Mouse (Mus musculus) lung, embryonic 14.5 days (tissue): Measurements from ENCODE around the gene Ranbp6. TPM values are rescaled to one million over a fixed set of nuclear protein-coding genes. Genes with fewer than 3 reads are reported as not detected.

Experiments
- ATAC-seq: fragments of 200-750 bp; cut with Nextera tagmentation; 2 replicates; pipeline ENCODE4 v1.8.0; 2017; ENCODE audit warnings: mild to moderate bottlenecking, moderate TSS enrichment, moderate library complexity; ENCODE audit not compliant: insufficient read depth
- DNase-seq: peaks from one replicate; pipeline ENCODE4 v3.0.0-alpha.2; 2015
- H3K27ac ChIP-seq: fragments of 300-500 bp; sonication (generic); 2 replicates; pipeline ENCODE4 v1.5.1; 2014; ENCODE audit warnings: low read depth, mild to moderate bottlenecking, moderate library complexity
- H3K27me3 ChIP-seq: fragments of 300-500 bp; sonication (generic); 2 replicates; pipeline ENCODE4 v1.6.1; 2014; ENCODE audit warnings: low read length, control low read depth; ENCODE audit not compliant: insufficient read depth
- H3K36me3 ChIP-seq: fragments of 300-500 bp; sonication (generic); 2 replicates; pipeline ENCODE4 v1.6.1; 2014; ENCODE audit warnings: control low read depth; ENCODE audit not compliant: insufficient read depth
- H3K4me1 ChIP-seq: fragments of 300-500 bp; sonication (generic); 2 replicates; pipeline ENCODE4 v1.6.1; 2014; ENCODE audit warnings: antibody characterized with exemption, control low read depth; ENCODE audit not compliant: insufficient read depth
- H3K4me2 ChIP-seq: fragments of 300-500 bp; sonication (generic); 2 replicates; pipeline ENCODE4 v1.6.1; 2014; ENCODE audit warnings: mild to moderate bottlenecking
- H3K4me3 ChIP-seq: fragments of 300-500 bp; sonication (generic); 2 replicates; pipeline ENCODE4 v1.5.1; 2014; ENCODE audit warnings: low read depth, low read length
- H3K9ac ChIP-seq: fragments of 300-500 bp; sonication (generic); 2 replicates; pipeline ENCODE4 v1.6.1; 2014
- H3K9me3 ChIP-seq: fragments of 300-500 bp; sonication (generic); 2 replicates; pipeline ENCODE4 v1.6.1; 2016; ENCODE audit warnings: low read depth, low read length, control low read depth
- CTCF ChIP-seq: IDR thresholded peaks from 2 replicates; pipeline ENCODE4 v1.5.1; 2016; ENCODE audit warnings: antibody characterized with exemption, low read depth
- WGBS: fragments of 180-500 bp; shearing (Covaris S2); extraction: QIAGEN DNeasy Blood & Tissue Kit; methylation state at CpG from one replicate; pipeline ENCODE4 v1.1.7; 2014; 5-methylcytosine and 5-hydroxymethylcytosine counted together
- polyA plus RNA-seq: library from polyadenylated mRNA; unstranded; fragments of >200 nt; fragmentation: Nextera tagmentation; extraction: Ambion mirVana; gene quantifications from 2 replicates; pipeline ENCODE4 v1.2.1, GENCODE M21; 2014

Gene Ranbp6
- polyA plus RNA-seq, 1 experiment from 2014 or later: 15.2 TPM

DNA sequence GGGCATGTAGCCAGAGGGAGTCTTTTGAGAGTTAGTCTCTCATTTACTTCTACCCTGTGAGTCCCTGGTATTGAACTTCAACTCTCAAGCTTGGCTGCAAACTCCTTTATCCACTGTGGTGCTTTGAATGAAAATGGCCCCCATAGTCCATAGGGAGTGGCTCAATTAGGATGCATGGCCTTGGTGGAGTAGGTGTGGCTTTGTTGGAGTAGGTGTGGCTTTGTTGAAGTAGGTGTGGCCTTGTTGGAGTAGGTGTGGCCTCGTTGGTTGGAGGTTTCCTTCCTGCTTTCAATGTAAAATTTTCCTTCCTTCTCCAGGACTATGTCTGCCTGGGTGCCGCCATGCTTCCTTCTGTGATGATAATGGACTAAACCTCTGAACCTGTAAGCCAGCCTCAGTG is 18.1 kb upstream of the Ranbp6 start:
- Histone ChIP-seq H3K9ac (no peak overlapping the region), H3K27ac (no peak overlapping the region), H3K9me3 (no peaks in the 10 kb centered on the region), H3K4me3 (no peak overlapping the region), H3K4me1 (no peaks in the 10 kb centered on the region), H3K36me3 (no peaks in the 10 kb centered on the region), H3K27me3 (no peaks in the 10 kb centered on the region), H3K4me2 (no peak overlapping the region)
- no peak for ATAC-seq
- no peak for TF ChIP-seq CTCF
- WGBS: 73% methylated on average over 2 of the region's 2 CpGs
- no peak for DNase-seq

DNA sequence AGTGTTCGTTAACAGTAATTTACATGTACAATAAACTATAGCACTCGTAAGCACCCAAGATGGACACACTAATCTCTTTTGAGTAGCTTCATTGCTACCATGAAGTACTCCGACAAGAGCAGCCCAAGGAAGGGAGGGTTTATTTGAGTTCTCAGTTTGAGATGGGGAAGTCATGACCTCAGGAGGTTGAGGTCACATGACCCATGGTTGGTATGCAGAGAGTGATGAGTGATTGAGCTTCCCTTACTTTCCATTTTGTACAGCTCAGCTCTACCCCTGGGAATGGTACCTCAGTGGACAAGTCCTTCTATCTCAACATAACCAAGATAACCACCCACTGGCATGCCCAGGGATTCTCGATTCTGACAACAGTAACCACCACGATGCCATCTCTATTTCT is 15.8 kb upstream of the Ranbp6 start:
- TF ChIP-seq CTCF: no peak

DNA sequence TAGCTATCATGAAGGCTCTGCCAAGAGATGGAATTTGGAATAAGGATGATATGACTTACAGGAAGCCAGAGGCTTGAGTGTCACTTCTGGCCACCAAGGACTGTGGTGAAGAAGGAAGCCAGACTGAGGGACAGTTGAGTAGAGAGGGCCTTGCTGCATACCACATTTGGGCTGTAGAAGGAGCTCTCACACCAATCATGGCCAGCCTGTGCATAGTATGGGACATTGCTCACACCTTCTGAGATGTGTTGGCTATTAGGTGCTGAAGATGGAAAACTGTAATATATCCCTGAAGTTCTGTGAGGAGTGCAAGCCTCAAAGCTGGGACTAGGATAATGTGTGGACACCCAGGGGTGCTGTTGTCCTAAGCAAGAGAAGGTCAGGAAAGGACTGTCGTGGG is 13.9 kb upstream of the Ranbp6 start:
- no peak overlapping the region for H3K4me2 ChIP-seq
- WGBS: 71% methylated on average over 1 of the region's 1 CpGs
- H3K9ac ChIP-seq: no peak overlapping the region
- no peaks in the 10 kb centered on the region for H3K9me3 ChIP-seq
- DNase-seq: peak; percentile 75
- H3K4me1 ChIP-seq: no peaks in the 10 kb centered on the region
- no peaks in the 10 kb centered on the region for H3K36me3 ChIP-seq
- peak; percentile 82 for ATAC-seq
- TF ChIP-seq CTCF: peak; percentile 81
- H3K4me3 ChIP-seq: no peak overlapping the region
- H3K27ac ChIP-seq: no peak overlapping the region
- H3K27me3 ChIP-seq: no peaks in the 10 kb centered on the region

More for the DNA sequence above, 15.8 kb upstream of the Ranbp6 start:
- H3K27ac ChIP-seq: no peak overlapping the region
- no peaks in the 10 kb centered on the region for H3K36me3 ChIP-seq
- H3K4me3 ChIP-seq: no peak overlapping the region
- no peak for ATAC-seq
- DNase-seq: no peak
- WGBS: 59% methylated on average over 5 of the region's 5 CpGs
- H3K27me3 ChIP-seq: no peaks in the 10 kb centered on the region
- H3K4me1 ChIP-seq: no peaks in the 10 kb centered on the region
- H3K4me2 ChIP-seq: no peak overlapping the region
- no peaks in the 10 kb centered on the region for H3K9me3 ChIP-seq
- no peak overlapping the region for H3K9ac ChIP-seq

DNA sequence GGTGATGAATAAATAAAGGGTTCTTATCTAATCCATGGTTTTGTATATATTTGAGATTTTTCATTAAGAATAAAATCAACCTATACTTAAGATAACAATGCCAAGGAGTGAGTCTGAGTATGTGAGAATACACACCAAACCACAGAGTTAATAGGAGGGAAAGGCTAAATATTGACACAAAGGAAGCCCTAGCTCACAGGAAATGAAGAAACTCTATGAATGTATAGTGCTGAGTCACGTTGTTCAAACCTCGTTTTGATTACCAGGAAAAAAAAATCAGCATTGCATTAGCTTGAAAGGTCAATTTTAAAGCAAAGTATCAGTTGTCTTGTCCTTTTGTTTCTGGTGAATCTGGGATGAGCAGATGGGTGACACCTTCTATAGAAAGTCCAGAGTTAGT is 12.2 kb upstream of the Ranbp6 start:
- Histone ChIP-seq H3K27ac (no peak overlapping the region), H3K9ac (no peak overlapping the region), H3K4me3 (no peak overlapping the region), H3K4me2 (no peak overlapping the region), H3K4me1 (no peaks in the 10 kb centered on the region), H3K9me3 (no peaks in the 10 kb centered on the region), H3K36me3 (no peaks in the 10 kb centered on the region), H3K27me3 (no peaks in the 10 kb centered on the region)
- 27% methylated on average over 2 of the region's 2 CpGs for WGBS
- no peak for TF ChIP-seq CTCF
- ATAC-seq: no peak
- no peak for DNase-seq

DNA sequence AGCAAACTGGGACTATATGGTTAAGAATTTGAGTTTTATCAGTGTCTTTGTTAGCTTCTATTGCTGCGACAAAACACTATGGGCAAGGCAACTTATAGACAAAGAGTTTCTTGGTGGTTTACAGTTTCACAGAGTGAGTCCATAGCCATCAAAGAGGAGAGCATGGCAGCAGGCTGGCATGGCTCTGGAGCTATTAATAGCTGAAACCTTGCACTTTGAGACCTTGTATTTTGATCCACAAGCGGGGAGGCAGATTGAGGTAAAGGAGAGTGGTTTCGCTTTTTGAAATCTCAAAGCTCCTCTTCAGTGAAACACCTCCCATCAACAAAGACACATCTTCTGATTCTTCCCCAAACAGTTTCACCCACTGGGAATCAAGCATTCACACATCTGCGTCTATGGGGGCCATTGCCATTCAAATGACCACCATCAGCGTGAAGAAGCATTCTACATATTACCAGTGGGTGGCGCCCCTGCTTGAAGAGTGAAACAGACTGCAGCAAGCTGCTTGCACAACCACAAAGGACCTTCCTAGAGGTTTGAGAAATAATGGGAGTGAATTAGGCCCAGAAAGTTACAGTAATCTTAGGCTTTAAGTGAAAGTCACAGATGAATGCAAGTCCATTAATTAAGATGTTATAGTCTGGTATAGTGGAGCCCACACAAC is 11.4 kb upstream of the Ranbp6 start:
- no peaks in the 10 kb centered on the region for H3K27me3 ChIP-seq
- H3K9ac ChIP-seq: no peak overlapping the region
- no peaks in the 10 kb centered on the region for H3K9me3 ChIP-seq
- H3K4me2 ChIP-seq: no peak overlapping the region
- TF ChIP-seq CTCF: peak; percentile 78
- no peaks in the 10 kb centered on the region for H3K4me1 ChIP-seq
- no peak for ATAC-seq
- H3K4me3 ChIP-seq: no peak overlapping the region
- no peak overlapping the region for H3K27ac ChIP-seq
- no peaks in the 10 kb centered on the region for H3K36me3 ChIP-seq
- WGBS: 50% methylated on average over 6 of the region's 6 CpGs
- peak; percentile 77 for DNase-seq

DNA sequence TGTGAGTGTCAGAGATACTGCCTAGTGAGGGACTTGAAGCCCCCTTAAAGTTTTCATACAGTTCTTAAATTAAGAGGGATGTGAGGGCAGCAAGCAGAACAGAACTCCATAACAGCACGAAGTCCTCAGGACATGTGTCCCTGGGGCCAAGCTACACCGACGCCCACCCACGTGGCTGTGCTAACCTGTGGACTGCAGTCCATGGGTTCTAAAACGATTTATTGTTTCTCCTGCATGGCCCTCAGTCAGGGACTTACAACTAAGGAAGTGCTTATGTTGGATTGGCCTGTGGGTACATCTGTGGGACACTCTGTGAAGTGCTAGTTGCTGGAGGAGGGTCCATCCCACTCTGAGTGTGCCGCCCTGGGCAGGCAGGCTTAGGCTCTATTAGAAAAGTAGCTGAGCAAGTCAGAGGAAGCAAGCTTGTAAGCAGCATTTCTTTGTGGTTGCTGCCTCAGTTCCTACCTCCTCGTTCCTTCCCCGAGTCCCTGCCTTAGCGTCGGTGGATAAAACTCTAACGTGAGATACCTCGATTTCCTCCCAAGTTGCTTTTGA is 10.8 kb upstream of the Ranbp6 start:
- H3K4me1 ChIP-seq: no peaks in the 10 kb centered on the region
- no peak overlapping the region for H3K27ac ChIP-seq
- no peaks in the 10 kb centered on the region for H3K9me3 ChIP-seq
- H3K36me3 ChIP-seq: no peaks in the 10 kb centered on the region
- DNase-seq: no peak
- no peak overlapping the region for H3K4me3 ChIP-seq
- ATAC-seq: no peak
- H3K4me2 ChIP-seq: no peak overlapping the region
- WGBS: 62% methylated on average over 12 of the region's 12 CpGs
- no peak overlapping the region for H3K9ac ChIP-seq
- no peaks in the 10 kb centered on the region for H3K27me3 ChIP-seq
- TF ChIP-seq CTCF: no peak

DNA sequence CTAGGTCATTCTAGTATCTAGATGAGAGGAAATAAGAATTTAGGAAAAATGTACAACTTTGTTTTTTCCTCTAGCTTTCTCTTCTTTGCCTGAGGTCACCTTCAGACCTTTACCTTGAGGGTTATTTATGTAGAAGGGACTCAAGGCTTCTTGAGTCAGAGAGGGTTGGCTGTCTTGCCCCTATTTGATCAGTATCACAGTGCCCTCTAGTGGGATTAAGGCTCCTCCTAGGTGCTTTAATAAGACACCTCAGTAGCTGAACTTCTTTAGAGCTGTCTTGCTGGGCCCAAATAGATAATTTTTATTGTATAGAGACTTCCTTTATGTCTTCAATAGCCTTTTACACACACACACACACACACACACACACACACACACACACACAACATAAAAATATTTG is 8.2 kb upstream of the Ranbp6 start:
- Histone ChIP-seq H3K4me3 (no peak overlapping the region), H3K27ac (no peak overlapping the region), H3K4me1 (no peaks in the 10 kb centered on the region), H3K27me3 (0 out of 2 replicates have a peak, but pooled peaks cover 2% of the 10 kb centered on the region), H3K4me2 (no peak overlapping the region), H3K9me3 (no peaks in the 10 kb centered on the region), H3K9ac (no peak overlapping the region), H3K36me3 (no peaks in the 10 kb centered on the region)
- DNase-seq (peak; percentile 85), ATAC-seq (no peak)
- TF ChIP-seq CTCF: peak; percentile 61
